Mouse (Mus musculus) E14TG2a.4 (cell line): ENCODE measurements around the gene Atp10a.
"Not testable (repeated sequence)": the region's sequence is repeated elsewhere in the genome, so short reads cannot be mapped to it uniquely, and the experiment has no call there.

ENCODE experiments used
- H3K27me3 ChIP-seq: 2 replicates; pipeline ENCODE4 v1.6.1; 2014; ENCODE audit warnings: low read length, control low read depth; ENCODE audit not compliant: insufficient read depth
- H3K36me3 ChIP-seq: 2 replicates; pipeline ENCODE4 v1.6.1; 2014; ENCODE audit warnings: low read length, control low read depth; ENCODE audit not compliant: insufficient read depth
- H3K4me1 ChIP-seq: replicated peaks from 2 replicates; pipeline ENCODE4 v1.6.1; 2014; ENCODE audit warnings: low read depth, low read length, control low read depth
- H3K4me3 ChIP-seq: replicated peaks from 2 replicates; pipeline ENCODE4 v1.5.1; 2014; ENCODE audit warnings: mild to moderate bottlenecking, low read length
- H3K9me3 ChIP-seq: 2 replicates; pipeline ENCODE4 v1.6.1; 2014; ENCODE audit warnings: low read length, control low read depth
- CTCF ChIP-seq: conservative IDR thresholded peaks from 2 replicates; pipeline ENCODE4 v1.5.1; 2014; ENCODE audit warnings: low read length
- NANOG ChIP-seq: IDR thresholded peaks from 2 replicates; pipeline ENCODE4 v1.6.1; 2014; ENCODE audit warnings: borderline replicate concordance, low read length, mixed read lengths
- POU5F1 ChIP-seq: IDR thresholded peaks from 2 replicates; pipeline ENCODE4 v1.6.1; 2014; ENCODE audit warnings: low read length, borderline replicate concordance

Gene Atp10a

GRCm38 (mm10) chr7:58824686-58825085 lies 168.7 kb downstream of the Atp10a start:
- Histone ChIP-seq H3K27me3 (no peaks in the 10 kb centered on the region), H3K4me3 (no peak overlapping the region), H3K4me1 (no peaks in the 10 kb centered on the region), H3K9me3 (no peaks in the 10 kb centered on the region), H3K36me3 (peaks cover 9% of the 10 kb centered on the region; the same call in 1 of the 2 replicates)
- TF ChIP-seq CTCF: no peak
- no peak for TF ChIP-seq POU5F1
- no peak for TF ChIP-seq NANOG

- TF ChIP-seq POU5F1 (no peak), CTCF (no peak), NANOG (no peak)
- Histone ChIP-seq H3K9me3 (no peaks in the 10 kb centered on the region), H3K27me3 (no peaks in the 10 kb centered on the region), H3K36me3 (peaks cover 9% of the 10 kb centered on the region; the same call in 1 of the 2 replicates), H3K4me1 (no peaks in the 10 kb centered on the region), H3K4me3 (no peak overlapping the region)
Measured at GRCm38 (mm10) chr7:58829111-58829510, 173.1 kb downstream of the Atp10a start.

GRCm38 (mm10) chr7:58836855-58837606 lies 181.1 kb downstream of the Atp10a start:
- not testable (repeated sequence) for H3K4me3 ChIP-seq, H3K4me1 ChIP-seq, H3K36me3 ChIP-seq, H3K27me3 ChIP-seq, H3K9me3 ChIP-seq

GRCm38 (mm10) chr7:58840367-58840766 lies 184.4 kb downstream of the Atp10a start:
- H3K4me3 ChIP-seq: no peak overlapping the region
- H3K27me3 ChIP-seq: no peaks in the 10 kb centered on the region
- H3K9me3 ChIP-seq: no peaks in the 10 kb centered on the region
- no peak for TF ChIP-seq CTCF
- no peak for TF ChIP-seq NANOG
- TF ChIP-seq POU5F1: no peak
- no peaks in the 10 kb centered on the region for H3K36me3 ChIP-seq
- peaks cover 5% of the 10 kb centered on the region; the same call in 1 of the 2 replicates for H3K4me1 ChIP-seq

GRCm38 (mm10) chr7:58841066-58841465 lies 185.1 kb downstream of the Atp10a start:
- no peaks in the 10 kb centered on the region for H3K9me3 ChIP-seq
- H3K36me3 ChIP-seq: no peaks in the 10 kb centered on the region
- H3K4me1 ChIP-seq: peaks cover 5% of the 10 kb centered on the region; the same call in 1 of the 2 replicates
- no peaks in the 10 kb centered on the region for H3K27me3 ChIP-seq
- TF ChIP-seq POU5F1: no peak
- TF ChIP-seq CTCF: no peak
- no peak overlapping the region for H3K4me3 ChIP-seq

- H3K36me3 ChIP-seq: no peaks in the 10 kb centered on the region
- no peaks in the 10 kb centered on the region for H3K27me3 ChIP-seq
- no peaks in the 10 kb centered on the region for H3K9me3 ChIP-seq
- no peak overlapping the region for H3K4me3 ChIP-seq
- peaks cover 5% of the 10 kb centered on the region; the same call in 1 of the 2 replicates for H3K4me1 ChIP-seq
- TF ChIP-seq POU5F1 (no peak), CTCF (no peak), NANOG (no peak)
Measured at GRCm38 (mm10) chr7:58842818-58843217, 186.9 kb downstream of the Atp10a start.

- Histone ChIP-seq H3K36me3 (no peaks in the 10 kb centered on the region), H3K27me3 (no peaks in the 10 kb centered on the region)
Measured at GRCm38 (mm10) chr7:58843767-58844445, 187.9 kb downstream of the Atp10a start.

GRCm38 (mm10) chr7:58844449-58844848 lies 188.5 kb downstream of the Atp10a start:
- H3K27me3 ChIP-seq: no peaks in the 10 kb centered on the region
- no peak for TF ChIP-seq POU5F1

More at GRCm38 (mm10) chr7:58843767-58844445, 187.9 kb downstream of the Atp10a start:
- no peaks in the 10 kb centered on the region for H3K9me3 ChIP-seq
- peaks cover 5% of the 10 kb centered on the region; the same call in 1 of the 2 replicates for H3K4me1 ChIP-seq
- H3K4me3 ChIP-seq: no peak overlapping the region
- TF ChIP-seq CTCF (no peak), NANOG (no peak), POU5F1 (no peak)

GRCm38 (mm10) chr7:58858921-58859320 lies 203.0 kb downstream of the Atp10a start:
- Histone ChIP-seq H3K9me3 (peaks cover 7% of the 10 kb centered on the region; the same call in 1 of the 2 replicates), H3K36me3 (no peaks in the 10 kb centered on the region), H3K4me3 (no peak overlapping the region), H3K27me3 (no peaks in the 10 kb centered on the region), H3K4me1 (0 out of 2 replicates have a peak, but pooled peaks cover 3% of the 10 kb centered on the region)
- TF ChIP-seq CTCF: no peak

More at GRCm38 (mm10) chr7:58844449-58844848, 188.5 kb downstream of the Atp10a start:
- Histone ChIP-seq H3K4me3 (no peak overlapping the region), H3K9me3 (no peaks in the 10 kb centered on the region), H3K36me3 (no peaks in the 10 kb centered on the region), H3K4me1 (peaks cover 5% of the 10 kb centered on the region; the same call in 1 of the 2 replicates)
